Mouse (Mus musculus) heart, embryonic 12.5 days (tissue): Measurements from ENCODE around the gene Zfp607b. TPM values are rescaled to one million over a fixed set of nuclear protein-coding genes. Genes with fewer than 3 reads are reported as not detected.

ENCODE experiments used
- ATAC-seq: fragments of 200-750 bp; cut with Nextera tagmentation; 2 replicates; pipeline ENCODE4 v1.8.0; 2017; ENCODE audit warnings: moderate TSS enrichment, moderate library complexity; ENCODE audit not compliant: insufficient number of reproducible peaks, low FRiP score
- H3K27ac ChIP-seq: fragments of 300-500 bp; sonication (generic); 2 replicates; pipeline ENCODE4 v1.5.1; 2016; ENCODE audit warnings: mild to moderate bottlenecking, moderate library complexity; ENCODE audit not compliant: poor library complexity, severe bottlenecking
- H3K27me3 ChIP-seq: fragments of 300-500 bp; sonication (generic); replicated peaks from 2 replicates; pipeline ENCODE4 v1.6.1; 2016; ENCODE audit warnings: mild to moderate bottlenecking, moderate library complexity
- H3K36me3 ChIP-seq: fragments of 300-500 bp; sonication (generic); 2 replicates; pipeline ENCODE4 v1.6.1; 2016; ENCODE audit warnings: mild to moderate bottlenecking, moderate library complexity
- H3K4me1 ChIP-seq: fragments of 300-500 bp; sonication (generic); replicated peaks from 2 replicates; pipeline ENCODE4 v1.6.1; 2016; ENCODE audit warnings: mild to moderate bottlenecking
- H3K4me2 ChIP-seq: fragments of 300-500 bp; sonication (generic); 2 replicates; pipeline ENCODE4 v1.6.1; 2016; ENCODE audit warnings: mild to moderate bottlenecking, moderate library complexity
- H3K4me3 ChIP-seq: fragments of 300-500 bp; sonication (generic); 2 replicates; pipeline ENCODE4 v1.5.1; 2016; ENCODE audit warnings: mild to moderate bottlenecking
- H3K9ac ChIP-seq: fragments of 300-500 bp; sonication (generic); 2 replicates; pipeline ENCODE4 v1.6.1; 2016; ENCODE audit warnings: mild to moderate bottlenecking, moderate library complexity
- H3K9me3 ChIP-seq: fragments of 300-500 bp; sonication (generic); replicated peaks from 2 replicates; pipeline ENCODE4 v1.6.1; 2016; ENCODE audit warnings: mild to moderate bottlenecking, moderate library complexity
- WGBS: fragments of 180-500 bp; shearing (Covaris S2); methylation state at CpG from one replicate; pipeline ENCODE4 v1.1.7; 2016; 5-methylcytosine and 5-hydroxymethylcytosine counted together
- polyA plus RNA-seq: library from polyadenylated mRNA; unstranded; fragments of >200 nt; fragmentation: Nextera tagmentation; extraction: Ambion mirVana; gene quantifications from 2 replicates; pipeline ENCODE4 v1.2.1, GENCODE M21; 2016

Gene Zfp607b
- polyA plus RNA-seq, 1 experiment from 2014 or later = 1.7 TPM

DNA sequence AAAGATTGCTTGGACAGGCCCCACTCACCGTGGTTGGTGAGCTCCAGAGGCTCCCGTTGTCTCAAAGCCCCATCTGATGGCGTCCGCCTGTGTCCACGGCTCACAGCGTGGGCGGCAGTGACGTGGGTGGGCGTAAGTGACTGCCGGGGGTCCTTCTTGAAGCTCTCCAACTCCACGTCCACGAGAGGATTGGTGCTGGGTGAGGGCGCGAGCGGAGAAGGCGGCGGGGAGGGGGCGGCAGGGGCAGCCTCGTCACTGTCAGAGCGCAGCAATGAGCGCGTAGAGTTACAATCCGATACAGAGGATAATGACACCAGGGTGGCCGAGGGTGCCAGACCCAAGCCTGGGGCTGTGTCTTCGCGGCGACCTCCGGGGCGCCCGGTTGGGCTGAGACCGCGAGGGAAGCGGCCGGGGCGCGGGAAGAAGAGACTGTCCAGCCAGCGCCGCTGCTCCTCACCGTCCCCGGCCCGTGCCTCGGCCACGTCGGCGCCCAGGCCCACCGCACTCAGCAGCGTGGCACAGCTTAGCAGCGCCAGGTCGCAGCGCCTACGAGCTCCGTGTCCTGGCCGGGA lies 31.2 kb upstream of the Zfp607b start:
- H3K4me2 ChIP-seq = peak overlapping the region; percentile 32
- peaks cover 11% of the 10 kb centered on the region for H3K4me1 ChIP-seq
- no peak overlapping the region for H3K4me3 ChIP-seq
- H3K9me3 ChIP-seq = no peaks in the 10 kb centered on the region
- no peak overlapping the region for H3K9ac ChIP-seq
- peaks cover 17% of the 10 kb centered on the region; the same call in 1 of the 2 replicates for H3K36me3 ChIP-seq
- peaks cover 97% of the 10 kb centered on the region for H3K27me3 ChIP-seq
- WGBS = 13% methylated on average over 52 of the region's 53 CpGs
- H3K27ac ChIP-seq = no peak overlapping the region
- no peak for ATAC-seq

DNA sequence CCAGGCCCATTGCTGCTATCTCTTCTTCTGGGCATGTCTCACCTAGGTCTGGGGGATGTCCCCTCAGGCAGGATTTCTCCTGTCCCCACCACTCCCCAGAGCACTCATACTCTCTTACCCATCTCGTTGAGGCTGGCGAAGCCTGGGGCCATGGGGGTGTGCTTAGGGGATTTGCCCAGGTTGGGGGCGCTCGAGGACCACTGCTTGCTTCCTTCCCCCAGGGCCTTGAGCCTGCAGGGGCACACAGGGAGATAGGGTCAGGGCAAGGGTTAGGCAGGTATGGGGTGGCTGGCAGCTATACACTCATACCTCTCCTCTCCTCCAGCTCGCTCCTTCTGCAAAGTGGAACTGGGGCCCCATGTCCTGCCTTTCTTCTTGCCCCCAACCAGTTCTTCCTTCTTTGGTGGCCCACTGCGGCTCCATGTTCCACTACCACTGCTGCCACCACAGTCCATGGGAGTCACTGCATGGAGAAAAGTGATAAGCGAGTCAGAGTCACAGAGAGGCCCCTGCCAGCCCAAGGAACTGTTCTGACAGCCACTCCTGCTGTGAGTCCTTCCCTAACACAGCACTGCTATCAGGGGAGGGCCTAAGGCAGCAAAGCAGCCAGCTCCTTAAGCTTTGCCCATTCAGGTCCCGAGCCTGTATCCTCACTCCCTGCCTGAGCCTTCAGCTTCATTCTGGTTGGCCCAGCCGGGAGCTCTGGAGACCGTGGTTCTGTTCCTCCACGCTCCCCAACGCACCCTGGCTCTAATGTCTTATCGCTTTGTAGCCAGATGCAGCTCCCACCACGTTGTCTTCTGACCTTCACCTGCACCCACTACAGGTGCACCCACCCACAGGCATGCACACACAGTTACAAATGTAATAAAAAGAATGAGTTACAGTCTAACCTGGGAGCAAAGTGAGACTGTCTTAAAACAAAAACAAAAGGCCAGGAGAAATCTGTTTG lies 30.2 kb upstream of the Zfp607b start:
- H3K4me3 ChIP-seq = no peak overlapping the region
- H3K36me3 ChIP-seq = peaks cover 18% of the 10 kb centered on the region; the same call in 1 of the 2 replicates
- WGBS = 36% methylated on average over 14 of the region's 14 CpGs
- peaks cover 92% of the 10 kb centered on the region for H3K27me3 ChIP-seq
- H3K9me3 ChIP-seq = no peaks in the 10 kb centered on the region
- no peak overlapping the region for H3K27ac ChIP-seq
- H3K4me1 ChIP-seq = peaks cover 9% of the 10 kb centered on the region
- no peak overlapping the region for H3K4me2 ChIP-seq
- H3K9ac ChIP-seq = no peak overlapping the region
- ATAC-seq = no peak

DNA sequence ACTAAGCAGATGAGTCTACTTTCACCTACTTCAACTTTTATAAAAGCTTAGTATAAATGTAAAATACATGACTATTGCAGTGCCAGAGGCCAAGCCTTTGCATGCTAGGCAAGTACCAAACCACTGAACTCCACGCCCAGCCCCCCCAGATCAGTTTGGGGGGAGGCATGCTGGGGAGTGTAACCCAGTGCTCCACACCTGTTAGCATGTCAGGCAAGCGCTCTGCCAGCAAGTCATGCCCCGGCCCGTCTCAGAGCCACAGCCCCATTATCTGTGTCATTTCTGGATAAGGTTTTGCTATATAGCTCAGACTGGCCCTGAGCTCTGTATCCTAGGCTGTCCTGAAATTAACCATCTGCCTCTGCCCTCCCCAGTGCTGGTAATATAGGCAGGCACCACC lies 27.1 kb upstream of the Zfp607b start:
- H3K4me3 ChIP-seq = no peak overlapping the region
- no peak overlapping the region for H3K27ac ChIP-seq
- peaks cover 6% of the 10 kb centered on the region; the same call in 1 of the 2 replicates for H3K4me1 ChIP-seq
- H3K9ac ChIP-seq = no peak overlapping the region
- H3K36me3 ChIP-seq = peaks cover 18% of the 10 kb centered on the region; the same call in 1 of the 2 replicates
- no peak overlapping the region for H3K4me2 ChIP-seq
- H3K9me3 ChIP-seq = no peaks in the 10 kb centered on the region
- H3K27me3 ChIP-seq = peaks cover 85% of the 10 kb centered on the region
- WGBS = 78% methylated on average over 4 of the region's 4 CpGs
- no peak for ATAC-seq

DNA sequence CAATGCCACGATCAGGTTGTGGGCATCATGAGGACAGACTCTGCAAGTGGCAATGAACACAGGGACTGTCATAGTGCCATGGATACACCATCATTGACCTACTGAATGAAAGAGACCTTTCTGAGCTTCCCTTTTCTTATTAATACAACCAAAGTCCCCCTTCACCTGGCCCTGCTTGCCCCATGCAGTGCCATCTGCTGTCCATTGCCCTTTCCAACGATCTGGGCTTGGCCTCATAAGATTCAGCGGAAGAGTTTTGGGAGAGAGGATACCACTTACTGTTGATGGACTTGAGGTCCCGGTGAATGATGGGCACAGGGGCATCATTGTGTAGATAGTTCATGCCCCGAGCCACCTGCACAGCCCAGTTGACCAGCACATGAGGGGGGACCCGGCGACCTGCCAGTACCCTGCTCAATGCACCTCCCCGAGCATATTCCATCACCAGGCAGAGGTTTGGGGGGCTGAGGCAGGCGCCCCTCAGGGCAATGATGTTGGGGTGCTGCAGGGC lies 16.0 kb upstream of the Zfp607b start:
- H3K4me3 ChIP-seq = peak overlapping the region; percentile 79
- peak overlapping the region; percentile 100 for H3K4me2 ChIP-seq
- ATAC-seq = no peak
- no peaks in the 10 kb centered on the region for H3K9me3 ChIP-seq
- peak overlapping the region; percentile 94 for H3K9ac ChIP-seq
- H3K27me3 ChIP-seq = no peaks in the 10 kb centered on the region
- WGBS = 57% methylated on average over 9 of the region's 9 CpGs
- peaks cover 15% of the 10 kb centered on the region for H3K36me3 ChIP-seq
- H3K27ac ChIP-seq = no peak overlapping the region
- peaks cover 15% of the 10 kb centered on the region for H3K4me1 ChIP-seq

DNA sequence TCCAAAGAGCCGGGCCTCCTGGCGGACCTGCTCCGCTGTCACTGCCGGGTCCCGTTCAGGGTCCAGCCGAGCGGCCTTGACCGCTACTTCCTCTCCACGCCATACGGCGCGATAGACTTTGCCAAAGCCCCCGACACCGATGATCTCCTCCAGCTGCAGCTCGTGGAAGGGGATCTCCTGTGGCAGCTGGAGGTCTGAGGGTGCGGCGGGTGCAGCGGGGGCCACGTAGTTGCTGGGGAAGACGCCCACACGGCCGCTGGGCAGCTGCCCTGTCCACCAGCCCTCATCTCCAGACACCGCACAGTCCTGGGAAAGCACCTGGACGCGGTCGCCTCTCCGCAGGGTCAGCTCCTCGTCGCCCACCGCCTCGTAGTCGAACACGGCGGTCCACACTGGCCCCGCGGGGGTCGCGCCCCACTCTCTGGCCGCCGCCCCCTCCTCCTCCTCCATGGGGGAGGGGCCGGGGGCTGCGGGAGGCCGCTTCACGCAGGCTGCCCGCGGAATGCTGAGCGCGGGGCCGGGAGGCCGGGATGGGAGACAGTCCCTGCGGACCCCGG lies 15.5 kb upstream of the Zfp607b start:
- Histone ChIP-seq H3K27ac (no peak overlapping the region), H3K4me2 (peak overlapping the region; percentile 100), H3K27me3 (no peaks in the 10 kb centered on the region), H3K9ac (peak overlapping the region; percentile 94), H3K9me3 (no peaks in the 10 kb centered on the region), H3K36me3 (peaks cover 11% of the 10 kb centered on the region), H3K4me3 (peak overlapping the region; percentile 79), H3K4me1 (peaks cover 15% of the 10 kb centered on the region)
- WGBS = 1% methylated on average over 49 of the region's 52 CpGs
- peak; percentile 44 for ATAC-seq

DNA sequence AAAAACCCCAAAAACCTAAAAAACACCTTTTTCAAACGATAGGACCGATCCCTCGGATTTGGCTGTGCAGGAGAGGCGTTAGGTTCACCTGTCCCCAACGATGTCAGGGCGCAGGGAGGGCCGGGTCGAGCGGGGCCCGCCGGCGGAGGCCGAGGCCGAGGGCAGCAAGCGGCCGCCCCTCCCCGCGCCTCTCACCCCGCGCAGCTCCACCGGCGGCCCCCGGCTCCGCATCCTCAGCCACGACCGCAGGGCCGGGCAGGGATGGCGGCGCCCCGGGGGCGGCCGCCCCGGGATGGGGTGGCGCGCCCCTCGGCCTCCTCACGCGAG lies 15.0 kb upstream of the Zfp607b start:
- Histone ChIP-seq H3K4me3 (peak overlapping the region; percentile 79), H3K4me1 (peaks cover 15% of the 10 kb centered on the region), H3K36me3 (peaks cover 11% of the 10 kb centered on the region), H3K9ac (peak overlapping the region; percentile 94), H3K4me2 (peak overlapping the region; percentile 100), H3K27ac (no peak overlapping the region), H3K9me3 (no peaks in the 10 kb centered on the region), H3K27me3 (no peaks in the 10 kb centered on the region)
- ATAC-seq = peak; percentile 75
- WGBS = under 1% methylated on average over 37 of the region's 38 CpGs

DNA sequence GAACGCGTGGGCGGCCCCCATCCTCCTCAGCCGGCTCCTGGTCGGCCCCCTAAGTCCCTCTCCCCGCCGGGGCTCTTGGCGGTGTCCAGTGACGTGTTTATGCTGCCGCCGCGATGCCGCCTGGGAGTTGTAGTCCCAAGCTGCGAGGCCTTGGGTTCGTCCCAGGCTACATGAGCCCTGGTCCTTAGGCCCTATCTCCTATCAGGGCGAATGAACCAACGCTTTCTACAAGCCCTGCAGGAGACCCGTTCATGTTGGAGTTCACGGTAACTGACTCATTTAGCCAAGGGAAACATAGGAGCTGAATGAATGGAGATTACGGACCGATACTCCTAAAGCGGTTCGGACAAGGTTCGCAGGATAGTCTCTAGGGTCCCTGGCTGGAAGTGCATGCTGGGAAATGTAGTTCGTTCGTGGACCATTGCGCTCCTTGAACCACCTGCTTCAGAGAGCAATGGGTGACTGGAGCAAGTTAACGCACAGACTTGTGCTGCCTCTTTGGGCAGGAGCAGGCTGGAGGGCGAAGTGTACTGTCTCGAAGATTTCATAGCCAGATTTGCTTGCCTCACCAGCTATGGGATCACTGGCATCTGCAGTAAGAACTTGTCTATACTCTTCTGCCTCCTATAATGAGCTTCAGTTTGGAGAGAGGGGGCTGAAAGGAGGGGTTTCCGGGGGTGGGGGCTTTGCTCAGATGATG lies 14.5 kb upstream of the Zfp607b start, which contains the start of gene Map3k10:
Map3k10 (minus strand) TSS at position 77 of the 700 bp plus-strand sequence.
- peak; percentile 97 for ATAC-seq
- under 1% methylated on average over 31 of the region's 31 CpGs for WGBS
- H3K9ac ChIP-seq = peak within 1 kb of the TSS; percentile 94

DNA sequence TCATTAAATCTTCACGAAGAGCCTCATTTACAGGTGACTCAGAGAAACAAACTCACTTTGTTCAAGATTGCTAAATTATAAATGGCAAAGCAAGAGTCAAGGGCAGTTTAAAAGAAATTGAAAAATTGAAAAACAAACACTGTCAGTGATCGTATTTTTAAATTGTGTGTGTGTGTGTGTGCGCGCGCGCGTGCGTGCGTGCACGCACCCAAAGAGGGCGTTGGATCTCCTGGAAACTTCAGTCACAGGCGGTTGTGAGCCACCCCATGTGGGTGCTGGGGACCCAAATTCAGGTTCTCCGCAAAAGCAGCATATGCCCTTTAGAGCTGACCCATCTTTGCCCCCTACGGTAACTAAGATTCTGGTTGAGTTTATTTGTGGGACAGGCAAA lies 13.9 kb upstream of the Zfp607b start:
- no peaks in the 10 kb centered on the region for H3K27me3 ChIP-seq
- H3K4me1 ChIP-seq = peaks cover 15% of the 10 kb centered on the region
- no peak for ATAC-seq
- peak overlapping the region; percentile 100 for H3K4me2 ChIP-seq
- peak overlapping the region; percentile 79 for H3K4me3 ChIP-seq
- no peaks in the 10 kb centered on the region for H3K9me3 ChIP-seq
- H3K36me3 ChIP-seq = peaks cover 8% of the 10 kb centered on the region
- no peak overlapping the region for H3K9ac ChIP-seq
- 29% methylated on average over 14 of the region's 14 CpGs for WGBS
- no peak overlapping the region for H3K27ac ChIP-seq

More for the DNA sequence above, 14.5 kb upstream of the Zfp607b start, which contains the start of gene Map3k10:
- Histone ChIP-seq H3K4me3 (peak within 1 kb of the TSS; percentile 79), H3K36me3 (peaks cover 11% of the 10 kb centered on the region), H3K27me3 (no peaks in the 10 kb centered on the region), H3K4me2 (peak within 1 kb of the TSS; percentile 100), H3K4me1 (peaks cover 15% of the 10 kb centered on the region), H3K9me3 (no peaks in the 10 kb centered on the region), H3K27ac (peak within 1 kb of the TSS; percentile 83)

DNA sequence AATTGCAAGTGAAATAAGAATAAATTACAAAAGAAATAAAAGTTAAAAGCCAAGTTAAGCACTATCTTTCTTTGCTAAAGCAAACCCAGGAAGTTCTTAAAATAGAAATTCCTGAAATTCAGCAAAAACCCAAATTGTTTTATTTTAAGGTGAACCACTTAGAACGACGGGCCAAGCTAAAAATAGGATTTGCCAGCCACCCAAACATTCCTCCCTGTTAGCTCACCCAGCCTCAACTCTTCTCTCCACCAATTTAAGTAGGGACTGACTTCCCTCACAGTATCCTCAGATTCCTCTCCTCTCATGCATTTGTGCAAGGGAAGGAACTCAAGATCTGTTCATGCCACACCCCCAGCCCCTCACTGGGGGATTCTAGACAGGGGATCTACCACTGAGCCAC lies 5.9 kb upstream of the Zfp607b start:
- WGBS = 25% methylated on average over 2 of the region's 2 CpGs
- Histone ChIP-seq H3K9ac (no peak overlapping the region), H3K4me3 (no peak overlapping the region), H3K27me3 (peaks cover 11% of the 10 kb centered on the region), H3K36me3 (no peaks in the 10 kb centered on the region), H3K27ac (no peak overlapping the region), H3K9me3 (no peaks in the 10 kb centered on the region), H3K4me1 (peaks cover 5% of the 10 kb centered on the region; the same call in 1 of the 2 replicates), H3K4me2 (no peak overlapping the region)
- ATAC-seq = no peak

DNA sequence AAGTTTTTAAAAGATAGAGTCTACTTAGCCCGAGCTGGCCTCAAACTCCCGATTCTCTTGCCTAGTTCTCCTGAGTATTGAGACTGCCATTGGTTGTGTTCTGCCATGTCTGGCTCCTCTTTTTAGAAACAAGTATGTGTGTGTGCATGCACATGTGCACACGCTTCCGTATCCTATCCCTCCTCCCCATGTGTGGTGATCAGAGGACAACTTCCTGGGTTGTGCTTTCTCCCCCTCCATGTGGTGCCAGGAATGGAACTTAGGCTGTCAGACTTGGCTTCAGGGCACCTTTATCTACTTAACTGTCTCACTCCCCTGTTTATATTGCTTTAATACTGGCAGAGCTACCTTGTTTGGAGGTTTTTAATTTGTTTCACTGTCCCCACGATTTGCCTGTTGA lies 3.9 kb upstream of the Zfp607b start:
- Histone ChIP-seq H3K36me3 (no peaks in the 10 kb centered on the region), H3K4me2 (peak overlapping the region; percentile 17), H3K9me3 (no peaks in the 10 kb centered on the region), H3K27me3 (peaks cover 11% of the 10 kb centered on the region), H3K4me3 (no peak overlapping the region), H3K4me1 (peaks cover 7% of the 10 kb centered on the region; the same call in 1 of the 2 replicates), H3K9ac (no peak overlapping the region), H3K27ac (no peak overlapping the region)
- WGBS = 28% methylated on average over 5 of the region's 5 CpGs
- no peak for ATAC-seq
